11 mouse cellular contexts compared by ENCODE assay signal in genomic region chr10:47300097-47300496, GRCm38 (mm10).
"Had no signal": no experiment of that assay in that cellular context is flagged by ENCODE, and none has a peak within 500 bp of the region (broad histone marks: within the 10 kb centered on the region; RNA-seq: fewer than 3 reads in every experiment).

No protein-coding gene starts in this region.

- H3K4me2 ChIP-seq: limb, embryonic 15.5 days; liver, embryonic 12.5 days; lung, embryonic 14.5 days had no signal

- H3K9ac ChIP-seq: limb, embryonic 15.5 days; liver, embryonic 12.5 days; lung, embryonic 14.5 days had no signal

- H3K4me1 ChIP-seq: limb, embryonic 15.5 days; liver, embryonic 12.5 days; midbrain, embryonic 10.5 days had no signal

- DNase-seq: kidney, postnatal 36 days; lung, embryonic 14.5 days; lung, postnatal 10 days; lung, postnatal 4 days; midbrain, embryonic 14.5 days; right cerebral cortex, postnatal 14 days; thymus, postnatal 36 days had no signal

- ATAC-seq: liver, embryonic 12.5 days had no signal

- H3K36me3 ChIP-seq: limb, embryonic 15.5 days; liver, embryonic 12.5 days; midbrain, embryonic 10.5 days had no signal

- H3K27ac ChIP-seq: kidney, postnatal 0 days; limb, embryonic 15.5 days; liver, embryonic 12.5 days; midbrain, embryonic 10.5 days had no signal

- H3K27me3 ChIP-seq: limb, embryonic 15.5 days; liver, embryonic 12.5 days had no signal

- H3K9me3 ChIP-seq: limb, embryonic 15.5 days; liver, embryonic 12.5 days; midbrain, embryonic 10.5 days had no signal

- H3K4me3 ChIP-seq: limb, embryonic 15.5 days; liver, embryonic 12.5 days; midbrain, embryonic 10.5 days had no signal
